Mouse (Mus musculus) heart, embryonic 14.5 days (tissue): ENCODE measurements around the gene Ttc7b. TPM values are rescaled to one million over a fixed set of nuclear protein-coding genes. Genes with fewer than 3 reads are reported as not detected.

ENCODE experiments used
- ATAC-seq: fragments of 200-750 bp; cut with Nextera tagmentation; 2 replicates; pipeline ENCODE4 v1.8.0; 2017; ENCODE audit warnings: low read depth, moderate TSS enrichment; ENCODE audit not compliant: insufficient number of reproducible peaks, insufficient read depth, low FRiP score
- H3K27ac ChIP-seq, 2 experiments: fragments of 200-500 bp in 1 of 2; fragments of 300-500 bp in 1 of 2; sonication (generic) in 1 of 2; replicated peaks in 1 of 2; 2 replicates each; pipeline ENCODE4 v1.5.1; 2012 to 2014; ENCODE audit warnings: low read depth in 2 of 2, low read length in 2 of 2, control low read depth in 1 of 2, mild to moderate bottlenecking in 1 of 2, mixed read lengths in 1 of 2; ENCODE audit not compliant: control insufficient read depth in 1 of 2, insufficient read depth in 1 of 2
- H3K27me3 ChIP-seq: fragments of 300-500 bp; sonication (generic); 2 replicates; pipeline ENCODE4 v1.6.1; 2014; ENCODE audit warnings: mild to moderate bottlenecking, low read length, control low read depth; ENCODE audit not compliant: control insufficient read depth, insufficient read depth
- H3K36me3 ChIP-seq: fragments of 300-500 bp; sonication (generic); 2 replicates; pipeline ENCODE4 v1.6.1; 2014; ENCODE audit warnings: mild to moderate bottlenecking, control low read depth, low read length, mixed read lengths; ENCODE audit not compliant: control insufficient read depth, insufficient read depth
- H3K4me1 ChIP-seq, 2 experiments: fragments of 200-500 bp in 1 of 2; fragments of 300-500 bp in 1 of 2; sonication (generic) in 1 of 2; 2 replicates each; pipeline ENCODE4 v1.6.1; 2012 to 2014; ENCODE audit warnings: low read length in 2 of 2, control low read depth in 1 of 2, mixed read lengths in 1 of 2; ENCODE audit not compliant: control insufficient read depth in 2 of 2, insufficient read depth in 2 of 2
- H3K4me2 ChIP-seq: fragments of 300-500 bp; sonication (generic); 2 replicates; pipeline ENCODE4 v1.6.1; 2014; ENCODE audit warnings: mild to moderate bottlenecking, low read length
- H3K4me3 ChIP-seq, 2 experiments: fragments of 200-500 bp in 1 of 2; fragments of 300-500 bp in 1 of 2; sonication (generic) in 1 of 2; 2 replicates each; pipeline ENCODE4 v1.5.1; 2012 to 2014; ENCODE audit warnings: low read length in 2 of 2, mild to moderate bottlenecking in 2 of 2, control low read depth in 1 of 2, low read depth in 1 of 2, moderate library complexity in 1 of 2; ENCODE audit not compliant: control insufficient read depth in 1 of 2, insufficient read depth in 1 of 2
- H3K9ac ChIP-seq: fragments of 300-500 bp; sonication (generic); 2 replicates; pipeline ENCODE4 v1.6.1; 2014; ENCODE audit warnings: mild to moderate bottlenecking, low read length
- H3K9me3 ChIP-seq: fragments of 300-500 bp; sonication (generic); 2 replicates; pipeline ENCODE4 v1.6.1; 2016; ENCODE audit warnings: low read length, control low read depth; ENCODE audit not compliant: control insufficient read depth
- WGBS: fragments of 180-500 bp; shearing (Covaris S2); extraction: QIAGEN DNeasy Blood & Tissue Kit; methylation state at CpG from one replicate; pipeline ENCODE4 v1.1.7; 2014; 5-methylcytosine and 5-hydroxymethylcytosine counted together
- polyA plus RNA-seq: library from polyadenylated mRNA; unstranded; fragments of >200 nt; fragmentation: Nextera tagmentation; extraction: Ambion mirVana; gene quantifications from 2 replicates; pipeline ENCODE4 v1.2.1, GENCODE M21; 2014

Gene Ttc7b
- polyA plus RNA-seq, 1 experiment from 2014 or later = 16.5 TPM

GRCm38 (mm10) chr12:100527241-100527640 lies 6.6 kb upstream of the Ttc7b start:
- H3K36me3 ChIP-seq = no peaks in the 10 kb centered on the region
- H3K27ac ChIP-seq = peak overlapping the region in 1 of 2 experiments; percentile 79; a peak in 1 of 4 replicates
- H3K27me3 ChIP-seq = no peaks in the 10 kb centered on the region
- ATAC-seq = no peak
- H3K9ac ChIP-seq = peak overlapping the region; percentile 55; the same call in 1 of the 2 replicates
- WGBS = 71% methylated on average over 9 of the region's 9 CpGs
- peak overlapping the region in 1 of 2 experiments; percentile 13; a peak in 2 of 4 replicates for H3K4me3 ChIP-seq
- H3K4me2 ChIP-seq = peak overlapping the region; percentile 59
- no peaks in the 10 kb centered on the region for H3K9me3 ChIP-seq
- H3K4me1 ChIP-seq = peaks cover 16 to 24% of the 10 kb centered on the region in 2 experiments

GRCm38 (mm10) chr12:100525939-100526338 lies 5.3 kb upstream of the Ttc7b start:
- 41% methylated on average over 1 of the region's 1 CpGs for WGBS
- Histone ChIP-seq H3K9ac (no peak overlapping the region), H3K4me2 (no peak overlapping the region), H3K36me3 (no peaks in the 10 kb centered on the region), H3K27me3 (no peaks in the 10 kb centered on the region), H3K4me3 (no peak overlapping the region), H3K9me3 (no peaks in the 10 kb centered on the region), H3K4me1 (peaks cover 13 to 18% of the 10 kb centered on the region in 2 experiments), H3K27ac (no peak overlapping the region)
- no peak for ATAC-seq

- Histone ChIP-seq H3K27ac (peak overlapping the region; percentile 53 to 80; a peak in 3 of 4 replicates), H3K9me3 (no peaks in the 10 kb centered on the region), H3K36me3 (0 out of 2 replicates have a peak, but pooled peaks cover 4% of the 10 kb centered on the region), H3K4me2 (peak overlapping the region; percentile 91), H3K9ac (peak overlapping the region; percentile 98), H3K27me3 (no peaks in the 10 kb centered on the region), H3K4me3 (peak overlapping the region; percentile 84 to 94), H3K4me1 (peaks cover 18 to 33% of the 10 kb centered on the region in 2 experiments; a peak in 3 of 4 replicates)
- ATAC-seq = peak; percentile 60
- WGBS = under 1% methylated on average over 73 of the region's 76 CpGs
Measured at GRCm38 (mm10) chr12:100520077-100520793, 391 bp downstream of the Ttc7b start.

- ATAC-seq = no peak
- peak overlapping the region in 1 of 2 experiments; percentile 80; a peak in 1 of 4 replicates for H3K27ac ChIP-seq
- peaks cover 18 to 33% of the 10 kb centered on the region in 2 experiments; a peak in 3 of 4 replicates for H3K4me1 ChIP-seq
- no peaks in the 10 kb centered on the region for H3K27me3 ChIP-seq
- peak overlapping the region; percentile 91 for H3K4me2 ChIP-seq
- H3K9me3 ChIP-seq = no peaks in the 10 kb centered on the region
- H3K36me3 ChIP-seq = 0 out of 2 replicates have a peak, but pooled peaks cover 4% of the 10 kb centered on the region
- WGBS = 53% methylated on average over 7 of the region's 7 CpGs
- peak overlapping the region; percentile 84 to 94 for H3K4me3 ChIP-seq
- H3K9ac ChIP-seq = peak overlapping the region; percentile 98
Measured at GRCm38 (mm10) chr12:100519684-100520076, 946 bp downstream of the Ttc7b start.

GRCm38 (mm10) chr12:100517371-100517770 lies 3.3 kb downstream of the Ttc7b start:
- Histone ChIP-seq H3K9ac (no peak overlapping the region), H3K36me3 (0 out of 2 replicates have a peak, but pooled peaks cover 6% of the 10 kb centered on the region), H3K27me3 (no peaks in the 10 kb centered on the region), H3K27ac (no peak overlapping the region), H3K4me3 (no peak overlapping the region), H3K4me2 (no peak overlapping the region), H3K9me3 (no peaks in the 10 kb centered on the region), H3K4me1 (peaks cover 26 to 42% of the 10 kb centered on the region in 2 experiments)
- 75% methylated on average over 9 of the region's 9 CpGs for WGBS
- no peak for ATAC-seq

- H3K4me2 ChIP-seq = no peak overlapping the region
- no peak for ATAC-seq
- H3K4me1 ChIP-seq = peaks cover 27 to 45% of the 10 kb centered on the region in 2 experiments
- H3K9ac ChIP-seq = no peak overlapping the region
- 0 out of 2 replicates have a peak, but pooled peaks cover 1% of the 10 kb centered on the region for H3K9me3 ChIP-seq
- WGBS = 100% methylated on average over 1 of the region's 1 CpGs
- H3K4me3 ChIP-seq = no peak overlapping the region
- H3K27ac ChIP-seq = no peak overlapping the region
- no peaks in the 10 kb centered on the region for H3K27me3 ChIP-seq
- 0 out of 2 replicates have a peak, but pooled peaks cover 11% of the 10 kb centered on the region for H3K36me3 ChIP-seq
Measured at GRCm38 (mm10) chr12:100516161-100516838, 4.3 kb downstream of the Ttc7b start.

- ATAC-seq = no peak
- no peak overlapping the region for H3K4me2 ChIP-seq
- H3K9me3 ChIP-seq = 0 out of 2 replicates have a peak, but pooled peaks cover 7% of the 10 kb centered on the region
- 0 out of 2 replicates have a peak, but pooled peaks cover 11% of the 10 kb centered on the region for H3K36me3 ChIP-seq
- H3K27ac ChIP-seq = no peak overlapping the region
- H3K27me3 ChIP-seq = no peaks in the 10 kb centered on the region
- H3K9ac ChIP-seq = no peak overlapping the region
- H3K4me3 ChIP-seq = no peak overlapping the region
- H3K4me1 ChIP-seq = peaks cover 25 to 44% of the 10 kb centered on the region in 2 experiments
- 76% methylated on average over 4 of the region's 4 CpGs for WGBS
Measured at GRCm38 (mm10) chr12:100515493-100515892, 5.1 kb downstream of the Ttc7b start.
